Mouse (Mus musculus) adrenal gland, postnatal 36 days (tissue): ENCODE results near the gene Phactr2. TPM values are rescaled to one million over a fixed set of nuclear protein-coding genes. Genes with fewer than 3 reads are reported as not detected.
A peak's percentile ranks its signal among the peaks of the same experiment; 100 is the strongest.

Experiments
- DNase-seq, 2 experiments: peaks; one replicate each; pipeline ENCODE4 v3.0.0; 2021; ENCODE audit warnings: mixed read lengths in 1 of 2
- total RNA-seq, 2 experiments: library from RNA; stranded (reverse); gene quantifications; 2 replicates each; pipeline ENCODE4 v1.2.3; 2021

Phactr2 gene
- total RNA-seq, 2 experiments from 2014 or later = 22.9 to 30.1 TPM

- DNase-seq = no peak
These were observed 199.1 kb downstream of the Phactr2 start for GRCm38 (mm10) chr10:13275152-13275551.

GRCm38 (mm10) chr10:13274699-13275098, 199.5 kb downstream of the Phactr2 start:
- DNase-seq = no peak

GRCm38 (mm10) chr10:13273756-13274155, 200.5 kb downstream of the Phactr2 start:
- no peak for DNase-seq

GRCm38 (mm10) chr10:13271716-13272115, 202.5 kb downstream of the Phactr2 start:
- DNase-seq = no peak

DNA sequence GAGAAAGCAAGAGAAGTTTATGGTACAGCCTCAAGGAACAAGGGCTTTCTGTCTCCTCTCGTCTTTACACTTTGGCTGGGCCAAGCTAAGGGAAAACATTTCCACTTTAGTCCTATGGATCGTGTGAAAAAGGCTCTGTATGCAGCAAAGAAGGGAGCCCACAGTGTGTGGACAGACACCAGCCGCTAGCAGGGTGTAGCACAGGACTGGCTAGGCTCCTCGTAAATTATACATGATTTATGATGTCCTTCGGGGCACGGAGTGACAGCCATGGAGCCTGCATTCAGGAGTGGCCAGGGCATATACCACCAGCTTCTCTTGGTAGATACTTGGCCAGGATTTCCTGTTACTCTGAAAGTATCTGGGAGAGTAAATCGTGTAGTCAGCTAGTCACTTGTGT, 203.1 kb downstream of the Phactr2 start:
- DNase-seq = no peak

DNA sequence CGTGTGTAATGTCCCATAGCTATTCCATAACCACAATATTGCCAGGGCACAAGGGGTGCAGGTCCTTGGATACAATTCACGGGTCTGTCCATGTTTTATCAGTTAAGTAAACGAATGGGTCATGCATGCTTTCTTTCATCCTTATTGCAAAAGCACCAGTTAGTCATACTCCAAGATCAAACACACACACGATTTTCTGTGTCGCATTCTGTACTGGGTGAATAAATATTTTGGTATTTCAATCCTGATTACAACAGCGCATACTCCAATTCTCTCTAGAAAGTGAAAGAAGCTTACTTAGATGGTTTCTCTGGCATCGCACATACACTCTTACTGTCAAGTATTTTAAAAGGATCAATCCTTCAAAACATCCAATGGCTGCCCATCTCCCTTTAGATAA, 203.9 kb downstream of the Phactr2 start:
- DNase-seq = no peak

GRCm38 (mm10) chr10:13259251-13259650, 215.0 kb downstream of the Phactr2 start:
- DNase-seq = no peak

DNA sequence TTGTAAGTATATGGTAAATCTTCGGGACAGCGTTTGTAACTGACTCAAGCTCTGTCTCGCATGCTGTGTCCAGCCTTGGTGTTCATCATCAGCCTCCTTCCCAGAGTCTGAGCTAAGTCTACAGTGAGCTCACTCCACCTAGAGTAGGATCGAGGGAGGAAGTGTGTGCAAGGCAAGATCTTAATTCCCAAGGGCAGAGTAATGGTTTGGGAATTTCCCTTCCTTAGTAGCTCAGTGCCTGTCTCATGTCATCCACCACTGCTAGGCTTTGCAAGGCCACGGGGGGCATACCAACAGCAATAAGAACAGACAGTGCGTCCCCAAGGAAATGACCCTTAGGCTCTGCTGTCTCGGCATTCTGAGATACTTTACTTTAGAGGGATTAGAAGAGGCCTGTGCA, 218.0 kb downstream of the Phactr2 start:
- DNase-seq = peak in 1 of 2 experiments; percentile 11

DNA sequence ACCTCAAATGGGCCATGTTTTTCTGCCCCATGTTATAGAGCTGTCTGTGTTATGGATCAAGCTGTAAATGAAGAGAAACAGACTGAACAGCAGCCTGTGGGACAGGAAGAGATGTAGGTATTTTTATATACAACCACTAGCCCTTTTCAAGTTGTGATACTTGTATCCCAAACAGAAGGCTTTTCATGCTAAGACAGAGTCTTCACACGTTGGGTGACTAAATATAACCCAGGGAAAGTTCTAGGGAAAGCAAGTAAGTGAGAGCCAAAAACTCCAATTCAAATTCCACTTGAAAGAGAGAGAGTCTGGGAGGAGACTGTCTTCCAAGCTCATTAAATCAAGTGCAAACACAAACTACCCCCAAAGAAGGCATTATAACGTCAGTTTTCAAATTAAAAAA, 223.9 kb downstream of the Phactr2 start:
- no peak for DNase-seq

- no peak for DNase-seq
These were observed 225.1 kb downstream of the Phactr2 start for GRCm38 (mm10) chr10:13249126-13249525.

DNA sequence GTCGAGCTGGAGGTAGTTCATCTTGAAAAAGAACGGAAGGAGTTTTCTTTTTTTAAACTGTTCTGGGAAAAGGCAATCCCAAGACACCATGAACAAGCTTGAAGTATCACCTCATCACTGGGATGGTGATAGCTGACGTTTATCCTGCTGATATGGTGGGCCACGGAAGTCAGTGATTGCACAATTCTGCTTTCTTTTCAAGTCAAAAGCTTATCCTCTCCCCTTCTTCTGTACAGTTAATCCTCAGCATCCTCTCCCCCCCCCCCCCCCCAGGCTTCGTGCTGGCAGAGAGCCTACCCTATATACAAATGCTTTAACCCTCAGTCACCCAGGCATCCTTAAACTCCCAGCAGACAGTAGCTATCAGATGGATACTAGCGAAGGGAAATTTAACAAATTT, 228.5 kb downstream of the Phactr2 start:
- DNase-seq = no peak

- DNase-seq = peak; percentile 13 to 29
These were observed 230.0 kb downstream of the Phactr2 start for GRCm38 (mm10) chr10:13244192-13244591.

- no peak for DNase-seq
These were observed 233.8 kb downstream of the Phactr2 start for GRCm38 (mm10) chr10:13240431-13240830.

GRCm38 (mm10) chr10:13238188-13238587, 236.0 kb downstream of the Phactr2 start:
- no peak for DNase-seq

DNA sequence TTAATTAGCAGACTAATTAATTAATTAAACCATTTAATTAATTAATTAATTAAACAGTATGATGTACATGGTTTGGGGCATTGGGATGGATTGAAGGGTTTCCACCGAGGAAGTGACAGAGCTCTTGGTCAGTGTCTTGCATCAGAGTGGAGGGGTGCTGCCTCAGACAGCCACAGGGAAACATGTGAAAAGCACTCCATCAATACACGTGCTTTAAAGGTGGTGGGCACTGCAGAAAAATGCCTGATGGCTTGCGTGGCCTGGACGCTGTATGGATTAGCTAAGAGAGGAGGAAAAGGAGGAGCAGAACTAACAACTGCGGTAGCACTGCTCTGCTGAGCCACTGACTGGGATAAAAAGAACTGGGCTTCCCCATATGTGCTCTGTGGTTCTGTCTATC, 237.3 kb downstream of the Phactr2 start:
- no peak for DNase-seq

DNA sequence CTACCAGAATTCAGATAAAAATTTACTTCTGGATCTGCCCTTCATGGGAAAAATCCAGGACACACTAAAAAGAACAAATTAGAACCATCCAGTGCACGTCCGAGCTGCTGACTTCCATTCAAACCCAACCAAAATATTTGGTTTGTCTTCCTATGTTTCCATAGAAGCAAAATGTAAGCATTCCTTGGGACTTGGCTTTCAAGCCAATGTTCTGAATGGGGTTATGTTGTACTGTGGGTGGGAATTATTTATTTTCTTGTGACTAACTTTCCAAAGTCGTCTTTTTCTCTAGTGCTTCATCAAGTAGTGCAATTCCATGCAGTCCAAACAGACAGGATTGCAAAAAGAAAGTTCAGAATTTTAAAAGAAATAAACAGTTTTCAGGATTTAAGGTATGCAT, 239.7 kb downstream of the Phactr2 start:
- DNase-seq = no peak

- no peak for DNase-seq
These were observed 240.3 kb downstream of the Phactr2 start for GRCm38 (mm10) chr10:13233941-13234340.

- DNase-seq = no peak
These were observed 241.0 kb downstream of the Phactr2 start for GRCm38 (mm10) chr10:13233143-13233622.

- DNase-seq = no peak
These were observed 241.6 kb downstream of the Phactr2 start for GRCm38 (mm10) chr10:13232443-13233142.

DNA sequence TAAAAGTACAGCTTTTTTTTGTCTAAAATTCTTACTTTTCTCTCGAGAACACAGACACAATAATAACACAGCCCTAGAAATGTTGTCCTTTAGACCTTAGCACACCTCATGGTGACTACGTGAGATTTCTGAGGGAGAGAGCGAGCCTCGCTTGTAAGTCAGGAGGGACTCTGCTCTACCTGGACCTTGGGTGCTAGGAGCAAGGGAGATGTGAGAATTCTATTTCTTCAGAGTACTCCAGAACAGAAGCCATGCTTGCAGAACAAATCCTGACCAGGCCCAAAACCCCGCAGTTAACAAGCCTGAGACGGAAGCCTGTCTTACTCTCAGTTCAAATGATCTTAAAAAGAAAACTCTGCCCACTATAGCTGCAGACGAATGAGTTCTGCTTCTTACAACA, 243.5 kb downstream of the Phactr2 start:
- DNase-seq = no peak

- DNase-seq = no peak
These were observed 248.7 kb downstream of the Phactr2 start for GRCm38 (mm10) chr10:13225377-13226063.

- no peak for DNase-seq
These were observed 252.1 kb downstream of the Phactr2 start for GRCm38 (mm10) chr10:13222135-13222534.

- DNase-seq = no peak
These were observed 254.2 kb downstream of the Phactr2 start for GRCm38 (mm10) chr10:13220061-13220460.

GRCm38 (mm10) chr10:13213956-13214355, 260.3 kb downstream of the Phactr2 start:
- no peak for DNase-seq
